Mouse (Mus musculus): ENCODE measurements around the gene Aldh1l1. TPM values are rescaled to one million over a fixed set of nuclear protein-coding genes. Genes with fewer than 3 reads are reported as not detected.
A peak's percentile ranks its signal among the peaks of the same experiment; 100 is the strongest.

Gene Aldh1l1
- polyA plus RNA-seq, 1 experiment: 253 TPM

DNA sequence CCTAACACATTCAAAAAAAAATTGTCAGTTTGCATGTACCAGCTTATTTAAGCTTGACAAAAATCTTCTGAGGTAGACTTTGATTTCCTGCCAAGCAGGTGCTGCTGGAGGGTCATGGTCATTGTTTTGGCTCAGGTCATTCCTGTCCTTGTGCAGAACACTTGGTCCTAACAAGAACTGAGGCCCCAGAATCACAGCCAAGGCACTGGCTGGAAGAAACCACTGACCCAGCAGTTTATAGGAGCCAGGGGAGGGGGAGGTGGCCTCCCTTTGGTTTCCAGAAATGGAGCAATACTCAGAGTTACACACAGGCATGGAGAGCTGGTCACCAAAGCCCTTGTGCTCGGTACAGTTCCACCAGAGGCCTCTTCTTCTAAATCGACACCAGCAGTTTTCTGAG lies 96.1 kb downstream of the Aldh1l1 start:
- no peak overlapping the region for H3K27ac ChIP-seq (ENCODE audit: insufficient read depth, low read depth, low read length)
- no peaks in the 10 kb centered on the region; the same call in 1 of the 2 replicates for H3K36me3 ChIP-seq (ENCODE audit: control insufficient read depth, insufficient read depth, low read length)
- TF ChIP-seq POLR2A (IDR thresholded peaks at IDR 0.05; ENCODE audit: low read depth, low read length) (no peak), CTCF (conservative IDR thresholded peaks at IDR 0.05; ENCODE audit: insufficient read depth, insufficient read length, low read depth, low read length) (no peak)

GRCm38 (mm10) chr6:90588113-90588512 lies 101.9 kb downstream of the Aldh1l1 start:
- WGBS: 55% methylated on average over 5 of the region's 5 CpGs
- DNase-seq: no peak
- Histone ChIP-seq H3K27me3 (replicated peaks; ENCODE audit: control insufficient read depth, insufficient read depth, low read length) (no peaks in the 10 kb centered on the region), H3K4me1 (ENCODE audit: control insufficient read depth, insufficient read depth, low read length) (no peaks in the 10 kb centered on the region), H3K36me3 (ENCODE audit: control insufficient read depth, insufficient read depth, low read length) (no peaks in the 10 kb centered on the region; the same call in none of the 2 replicates), H3K27ac (ENCODE audit: insufficient read depth, low read depth, low read length) (no peak overlapping the region), H3K4me3 (ENCODE audit: insufficient read depth, low read depth, low read length) (no peak overlapping the region)
- TF ChIP-seq CTCF (conservative IDR thresholded peaks at IDR 0.05; ENCODE audit: insufficient read depth, insufficient read length, low read depth, low read length): no peak

More for the DNA sequence above, 96.1 kb downstream of the Aldh1l1 start:
- no peak for DNase-seq
- 86% methylated on average over 2 of the region's 2 CpGs for WGBS
- H3K4me3 ChIP-seq (ENCODE audit: insufficient read depth, low read depth, low read length): no peak overlapping the region
- no peaks in the 10 kb centered on the region for H3K27me3 ChIP-seq (replicated peaks; ENCODE audit: control insufficient read depth, insufficient read depth, low read length)
- no peaks in the 10 kb centered on the region for H3K4me1 ChIP-seq (ENCODE audit: control insufficient read depth, insufficient read depth, low read length)

DNA sequence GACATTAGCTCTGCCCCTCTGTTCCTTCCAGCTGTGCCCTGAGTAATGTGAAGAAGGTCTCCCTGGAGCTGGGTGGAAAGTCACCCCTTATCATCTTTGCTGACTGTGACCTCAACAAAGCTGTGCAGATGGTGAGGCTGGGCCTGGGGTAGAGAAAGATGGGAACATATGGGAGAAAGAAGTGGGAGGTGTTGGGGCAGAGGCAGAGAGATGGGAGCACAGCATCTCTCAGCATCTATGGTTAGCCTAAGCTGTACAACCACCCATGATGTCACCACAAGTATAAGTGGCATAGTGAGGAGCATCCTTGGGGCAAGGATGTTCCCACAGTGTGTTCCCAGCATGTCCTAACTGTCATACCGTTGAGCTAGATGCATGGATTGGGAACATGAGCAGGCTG lies 104.5 kb downstream of the Aldh1l1 start:
- DNase-seq: no peak
- Histone ChIP-seq H3K4me1 (ENCODE audit: control insufficient read depth, insufficient read depth, low read length) (no peaks in the 10 kb centered on the region), H3K4me3 (ENCODE audit: insufficient read depth, low read depth, low read length) (no peak overlapping the region), H3K36me3 (ENCODE audit: control insufficient read depth, insufficient read depth, low read length) (no peaks in the 10 kb centered on the region; the same call in none of the 2 replicates), H3K27ac (ENCODE audit: insufficient read depth, low read depth, low read length) (no peak overlapping the region), H3K27me3 (replicated peaks; ENCODE audit: control insufficient read depth, insufficient read depth, low read length) (no peaks in the 10 kb centered on the region)
- TF ChIP-seq CTCF (conservative IDR thresholded peaks at IDR 0.05; ENCODE audit: insufficient read depth, insufficient read length, low read depth, low read length) (no peak), POLR2A (IDR thresholded peaks at IDR 0.05; ENCODE audit: low read depth, low read length) (no peak)
- 71% methylated on average over 1 of the region's 1 CpGs for WGBS

DNA sequence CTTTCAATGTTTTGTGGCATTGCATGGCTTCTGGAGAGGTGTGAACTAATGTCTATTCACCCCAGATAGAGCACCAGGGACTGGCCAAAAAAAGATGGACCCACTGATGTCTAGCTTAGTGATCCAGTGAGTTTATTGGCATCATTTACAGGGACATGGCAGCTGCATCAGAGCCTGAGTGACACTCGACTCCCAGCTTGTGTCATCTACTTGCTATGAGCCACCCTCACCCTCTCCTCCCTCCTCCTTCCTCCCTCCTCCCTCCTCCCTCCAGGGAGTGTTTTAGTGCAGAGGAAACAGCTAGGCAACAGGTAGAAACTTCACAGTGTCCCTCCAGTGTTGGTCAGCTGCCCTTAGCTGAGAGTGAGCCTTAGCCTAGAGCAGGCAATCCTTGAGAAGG lies 108.7 kb downstream of the Aldh1l1 start:
- H3K4me1 ChIP-seq (ENCODE audit: control insufficient read depth, insufficient read depth, low read length): peaks cover 7% of the 10 kb centered on the region
- no peak overlapping the region for H3K27ac ChIP-seq (ENCODE audit: insufficient read depth, low read depth, low read length)
- WGBS: 48% methylated on average over 1 of the region's 1 CpGs
- DNase-seq: no peak
- TF ChIP-seq CTCF (conservative IDR thresholded peaks at IDR 0.05; ENCODE audit: insufficient read depth, insufficient read length, low read depth, low read length) (no peak), POLR2A (IDR thresholded peaks at IDR 0.05; ENCODE audit: low read depth, low read length) (no peak)
- H3K27me3 ChIP-seq (replicated peaks; ENCODE audit: control insufficient read depth, insufficient read depth, low read length): no peaks in the 10 kb centered on the region
- no peak overlapping the region for H3K4me3 ChIP-seq (ENCODE audit: insufficient read depth, low read depth, low read length)
- H3K36me3 ChIP-seq (ENCODE audit: control insufficient read depth, insufficient read depth, low read length): peaks cover 2% of the 10 kb centered on the region; the same call in 1 of the 2 replicates

DNA sequence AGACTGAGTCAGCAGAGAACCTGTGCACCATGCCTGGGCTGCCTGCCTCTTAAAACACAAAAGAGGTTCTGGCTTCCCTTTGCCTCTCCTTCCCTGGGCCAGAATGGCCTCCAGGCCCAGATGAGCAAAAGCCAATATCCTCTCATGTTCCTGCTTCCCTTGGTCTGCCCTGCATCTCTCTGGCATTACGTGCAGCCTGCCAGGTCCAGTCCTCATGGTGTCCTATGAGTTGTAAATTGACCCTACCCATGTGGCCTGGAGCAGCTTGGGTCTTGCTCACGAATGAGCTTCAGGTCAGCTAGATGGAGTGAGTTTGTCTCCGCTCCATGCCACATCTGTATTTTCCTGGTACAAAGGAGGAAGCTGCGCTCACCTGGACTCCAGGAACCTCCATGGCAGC lies 110.8 kb downstream of the Aldh1l1 start:
- no peak for TF ChIP-seq CTCF (conservative IDR thresholded peaks at IDR 0.05; ENCODE audit: insufficient read depth, insufficient read length, low read depth, low read length)
- TF ChIP-seq POLR2A (IDR thresholded peaks at IDR 0.05; ENCODE audit: low read depth, low read length): no peak
- Histone ChIP-seq H3K27ac (ENCODE audit: insufficient read depth, low read depth, low read length) (no peak overlapping the region), H3K27me3 (replicated peaks; ENCODE audit: control insufficient read depth, insufficient read depth, low read length) (no peaks in the 10 kb centered on the region)

GRCm38 (mm10) chr6:90597592-90597991 lies 111.4 kb downstream of the Aldh1l1 start:
- H3K36me3 ChIP-seq (ENCODE audit: control insufficient read depth, insufficient read depth, low read length): peaks cover 2% of the 10 kb centered on the region; the same call in 1 of the 2 replicates
- 45% methylated on average over 2 of the region's 2 CpGs for WGBS
- DNase-seq: peak; percentile 89

More for the DNA sequence above, 110.8 kb downstream of the Aldh1l1 start:
- Histone ChIP-seq H3K4me1 (ENCODE audit: control insufficient read depth, insufficient read depth, low read length) (peaks cover 7% of the 10 kb centered on the region), H3K4me3 (ENCODE audit: insufficient read depth, low read depth, low read length) (no peak overlapping the region), H3K36me3 (ENCODE audit: control insufficient read depth, insufficient read depth, low read length) (peaks cover 2% of the 10 kb centered on the region; the same call in 1 of the 2 replicates)
- 88% methylated on average over 4 of the region's 4 CpGs for WGBS
- DNase-seq: no peak

DNA sequence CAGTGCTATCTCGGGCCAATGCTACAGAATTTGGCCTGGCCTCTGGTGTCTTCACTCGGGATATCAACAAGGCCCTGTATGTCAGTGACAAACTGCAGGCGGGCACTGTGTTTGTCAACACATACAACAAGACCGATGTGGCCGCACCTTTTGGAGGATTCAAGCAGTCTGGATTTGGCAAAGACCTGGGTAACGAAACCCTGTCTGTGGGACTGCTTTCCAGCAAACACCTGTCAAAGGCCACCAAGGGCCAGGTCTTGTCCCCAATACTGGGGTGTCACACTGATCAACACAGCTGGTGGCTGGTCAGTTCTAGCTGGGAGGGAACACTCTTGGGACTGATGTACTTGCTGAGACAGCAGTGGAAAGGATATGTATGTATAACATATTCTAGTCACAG lies 112.0 kb downstream of the Aldh1l1 start:
- no peak for DNase-seq
- TF ChIP-seq POLR2A (IDR thresholded peaks at IDR 0.05; ENCODE audit: low read depth, low read length) (no peak), CTCF (conservative IDR thresholded peaks at IDR 0.05; ENCODE audit: insufficient read depth, insufficient read length, low read depth, low read length) (no peak)
- Histone ChIP-seq H3K27ac (ENCODE audit: insufficient read depth, low read depth, low read length) (no peak overlapping the region), H3K4me3 (ENCODE audit: insufficient read depth, low read depth, low read length) (no peak overlapping the region), H3K4me1 (ENCODE audit: control insufficient read depth, insufficient read depth, low read length) (peaks cover 7% of the 10 kb centered on the region), H3K36me3 (ENCODE audit: control insufficient read depth, insufficient read depth, low read length) (0 out of 2 replicates have a peak, but pooled peaks cover 2% of the 10 kb centered on the region), H3K27me3 (replicated peaks; ENCODE audit: control insufficient read depth, insufficient read depth, low read length) (no peaks in the 10 kb centered on the region)
- WGBS: 91% methylated on average over 6 of the region's 6 CpGs

More at GRCm38 (mm10) chr6:90597592-90597991, 111.4 kb downstream of the Aldh1l1 start:
- Histone ChIP-seq H3K4me3 (ENCODE audit: insufficient read depth, low read depth, low read length) (no peak overlapping the region), H3K27ac (ENCODE audit: insufficient read depth, low read depth, low read length) (no peak overlapping the region), H3K27me3 (replicated peaks; ENCODE audit: control insufficient read depth, insufficient read depth, low read length) (no peaks in the 10 kb centered on the region), H3K4me1 (ENCODE audit: control insufficient read depth, insufficient read depth, low read length) (peaks cover 7% of the 10 kb centered on the region)
- TF ChIP-seq CTCF (conservative IDR thresholded peaks at IDR 0.05; ENCODE audit: insufficient read depth, insufficient read length, low read depth, low read length) (no peak), POLR2A (IDR thresholded peaks at IDR 0.05; ENCODE audit: low read depth, low read length) (no peak)

Data from kidney, adult 2 months (tissue).